Mouse (Mus musculus) heart, embryonic 10.5 days (tissue): ENCODE measurements around the gene Tnp2. TPM values are rescaled to one million over a fixed set of nuclear protein-coding genes. Genes with fewer than 3 reads are reported as not detected.

Source experiments
- DNase-seq: peaks from one replicate; pipeline ENCODE4 v3.0.0-alpha.2; 2017; ENCODE audit warnings: low spot score
- H3K27ac ChIP-seq: fragments of 300-500 bp; sonication (generic); 2 replicates; pipeline ENCODE4 v1.5.1; 2016; ENCODE audit warnings: mild to moderate bottlenecking
- H3K27me3 ChIP-seq: fragments of 300-500 bp; sonication (generic); 2 replicates; pipeline ENCODE4 v1.6.1; 2016; ENCODE audit warnings: mild to moderate bottlenecking; ENCODE audit not compliant: poor library complexity, insufficient read depth, severe bottlenecking
- H3K36me3 ChIP-seq: fragments of 300-500 bp; sonication (generic); 2 replicates; pipeline ENCODE4 v1.6.1; 2016; ENCODE audit warnings: mild to moderate bottlenecking, moderate library complexity
- H3K4me1 ChIP-seq: fragments of 300-500 bp; sonication (generic); 2 replicates; pipeline ENCODE4 v1.6.1; 2016; ENCODE audit warnings: mild to moderate bottlenecking
- H3K4me3 ChIP-seq: fragments of 300-500 bp; sonication (generic); 2 replicates; pipeline ENCODE4 v1.5.1; 2016; ENCODE audit warnings: mild to moderate bottlenecking, moderate library complexity
- H3K9me3 ChIP-seq: fragments of 300-500 bp; sonication (generic); 2 replicates; pipeline ENCODE4 v1.6.1; 2016; ENCODE audit warnings: mild to moderate bottlenecking, moderate library complexity
- WGBS: fragments of 180-500 bp; shearing (Covaris S2); methylation state at CpG from one replicate; pipeline ENCODE4 v1.1.7; 2016; 5-methylcytosine and 5-hydroxymethylcytosine counted together
- polyA plus RNA-seq: library from polyadenylated mRNA; unstranded; fragments of >200 nt; fragmentation: Nextera tagmentation; extraction: Ambion mirVana; gene quantifications from 2 replicates; pipeline ENCODE4 v1.2.1, GENCODE M21; 2016

Tnp2 gene
- not detected in 2 replicates for polyA plus RNA-seq

GRCm38 (mm10) chr16:10788271-10788670 is at the start of gene Tnp2:
TSS of gene Tnp2 (minus strand) at chr16:10788660.
- H3K4me3 ChIP-seq = no peak within 1 kb of the TSS
- no peaks in the 10 kb centered on the region for H3K9me3 ChIP-seq
- H3K36me3 ChIP-seq = no peaks in the 10 kb centered on the region
- 44% methylated on average over 16 of the region's 16 CpGs for WGBS
- DNase-seq = no peak
- peak within 1 kb of the TSS; percentile 24; the same call in 1 of the 2 replicates for H3K27ac ChIP-seq
- H3K27me3 ChIP-seq = peaks cover 40% of the 10 kb centered on the region
- H3K4me1 ChIP-seq = peaks cover 45% of the 10 kb centered on the region

- no peak overlapping the region for H3K4me3 ChIP-seq
- H3K9me3 ChIP-seq = no peaks in the 10 kb centered on the region
- no peaks in the 10 kb centered on the region for H3K27me3 ChIP-seq
- H3K4me1 ChIP-seq = peaks cover 53% of the 10 kb centered on the region
- WGBS = 75% methylated on average over 1 of the region's 1 CpGs
- DNase-seq = no peak
- peak overlapping the region; percentile 75 for H3K27ac ChIP-seq
- 0 out of 2 replicates have a peak, but pooled peaks cover 2% of the 10 kb centered on the region for H3K36me3 ChIP-seq
Measured at GRCm38 (mm10) chr16:10837903-10838302, 49.4 kb upstream of the Tnp2 start.

- Histone ChIP-seq H3K9me3 (no peaks in the 10 kb centered on the region), H3K27me3 (no peaks in the 10 kb centered on the region), H3K4me1 (peaks cover 48% of the 10 kb centered on the region), H3K4me3 (no peak overlapping the region), H3K36me3 (0 out of 2 replicates have a peak, but pooled peaks cover 2% of the 10 kb centered on the region), H3K27ac (no peak overlapping the region)
- WGBS = 82% methylated on average over 3 of the region's 3 CpGs
- DNase-seq = no peak
Measured at GRCm38 (mm10) chr16:10837250-10837649, 48.8 kb upstream of the Tnp2 start.

GRCm38 (mm10) chr16:10836388-10836787 is 47.9 kb upstream of the Tnp2 start:
- Histone ChIP-seq H3K4me3 (no peak overlapping the region), H3K27me3 (no peaks in the 10 kb centered on the region), H3K36me3 (0 out of 2 replicates have a peak, but pooled peaks cover 2% of the 10 kb centered on the region), H3K9me3 (no peaks in the 10 kb centered on the region), H3K27ac (no peak overlapping the region), H3K4me1 (peaks cover 46% of the 10 kb centered on the region)
- 95% methylated on average over 3 of the region's 3 CpGs for WGBS
- DNase-seq = no peak

GRCm38 (mm10) chr16:10834911-10835587 is 46.6 kb upstream of the Tnp2 start, which contains the start of gene Rmi2:
TSS of gene Rmi2 (plus strand) at chr16:10835059.
- peaks cover 46% of the 10 kb centered on the region for H3K4me1 ChIP-seq

GRCm38 (mm10) chr16:10834542-10834910 is 46.1 kb upstream of the Tnp2 start:
- WGBS = 12% methylated on average over 12 of the region's 12 CpGs
- H3K9me3 ChIP-seq = no peaks in the 10 kb centered on the region
- DNase-seq = no peak
- peak overlapping the region; percentile 98 for H3K27ac ChIP-seq
- H3K4me1 ChIP-seq = peaks cover 41% of the 10 kb centered on the region
- H3K27me3 ChIP-seq = no peaks in the 10 kb centered on the region
- H3K36me3 ChIP-seq = 0 out of 2 replicates have a peak, but pooled peaks cover 2% of the 10 kb centered on the region
- peak overlapping the region; percentile 89 for H3K4me3 ChIP-seq

More at GRCm38 (mm10) chr16:10834911-10835587, 46.6 kb upstream of the Tnp2 start, which contains the start of gene Rmi2:
- Histone ChIP-seq H3K27ac (peak within 1 kb of the TSS; percentile 98), H3K36me3 (0 out of 2 replicates have a peak, but pooled peaks cover 2% of the 10 kb centered on the region), H3K9me3 (no peaks in the 10 kb centered on the region), H3K4me3 (peak within 1 kb of the TSS; percentile 89), H3K27me3 (no peaks in the 10 kb centered on the region)
- WGBS = under 1% methylated on average over 54 of the region's 69 CpGs
- DNase-seq = peak; percentile 92

- no peaks in the 10 kb centered on the region for H3K27me3 ChIP-seq
- H3K36me3 ChIP-seq = no peaks in the 10 kb centered on the region
- 0 out of 2 replicates have a peak, but pooled peaks cover 5% of the 10 kb centered on the region for H3K4me1 ChIP-seq
- 68% methylated on average over 4 of the region's 4 CpGs for WGBS
- H3K9me3 ChIP-seq = no peaks in the 10 kb centered on the region
- no peak overlapping the region for H3K27ac ChIP-seq
- no peak for DNase-seq
- no peak overlapping the region for H3K4me3 ChIP-seq
Measured at GRCm38 (mm10) chr16:10828461-10828805, 40.0 kb upstream of the Tnp2 start.

- no peaks in the 10 kb centered on the region for H3K9me3 ChIP-seq
- no peaks in the 10 kb centered on the region for H3K27me3 ChIP-seq
- H3K27ac ChIP-seq = no peak overlapping the region
- no peak overlapping the region for H3K4me3 ChIP-seq
- H3K36me3 ChIP-seq = no peaks in the 10 kb centered on the region
- 76% methylated on average over 7 of the region's 7 CpGs for WGBS
- H3K4me1 ChIP-seq = 0 out of 2 replicates have a peak, but pooled peaks cover 5% of the 10 kb centered on the region
- DNase-seq = no peak
Measured at GRCm38 (mm10) chr16:10827766-10828460, 39.5 kb upstream of the Tnp2 start.

- Histone ChIP-seq H3K4me3 (no peak overlapping the region), H3K27me3 (no peaks in the 10 kb centered on the region), H3K9me3 (no peaks in the 10 kb centered on the region), H3K27ac (no peak overlapping the region), H3K36me3 (no peaks in the 10 kb centered on the region), H3K4me1 (0 out of 2 replicates have a peak, but pooled peaks cover 5% of the 10 kb centered on the region)
- 86% methylated on average over 9 of the region's 9 CpGs for WGBS
- no peak for DNase-seq
Measured at GRCm38 (mm10) chr16:10827269-10827668, 38.8 kb upstream of the Tnp2 start.

GRCm38 (mm10) chr16:10825840-10826239 is 37.4 kb upstream of the Tnp2 start:
- Histone ChIP-seq H3K36me3 (no peaks in the 10 kb centered on the region), H3K9me3 (no peaks in the 10 kb centered on the region), H3K27ac (no peak overlapping the region), H3K4me1 (0 out of 2 replicates have a peak, but pooled peaks cover 5% of the 10 kb centered on the region), H3K27me3 (no peaks in the 10 kb centered on the region), H3K4me3 (no peak overlapping the region)
- 85% methylated on average over 4 of the region's 4 CpGs for WGBS
- DNase-seq = no peak

GRCm38 (mm10) chr16:10824536-10824935 is 36.1 kb upstream of the Tnp2 start:
- Histone ChIP-seq H3K27me3 (no peaks in the 10 kb centered on the region), H3K4me1 (peaks cover 14% of the 10 kb centered on the region; the same call in 1 of the 2 replicates), H3K4me3 (no peak overlapping the region), H3K36me3 (no peaks in the 10 kb centered on the region), H3K9me3 (no peaks in the 10 kb centered on the region), H3K27ac (no peak overlapping the region)
- WGBS = 82% methylated on average over 1 of the region's 1 CpGs
- DNase-seq = no peak

- Histone ChIP-seq H3K4me3 (no peak overlapping the region), H3K4me1 (peaks cover 19% of the 10 kb centered on the region), H3K27ac (0 out of 2 replicates have a peak overlapping the region, but pooled peaks have one; percentile 56), H3K9me3 (no peaks in the 10 kb centered on the region), H3K36me3 (no peaks in the 10 kb centered on the region), H3K27me3 (no peaks in the 10 kb centered on the region)
- WGBS = 54% methylated on average over 4 of the region's 4 CpGs
- DNase-seq = no peak
Measured at GRCm38 (mm10) chr16:10821387-10821786, 32.9 kb upstream of the Tnp2 start.

GRCm38 (mm10) chr16:10819966-10820365 is 31.5 kb upstream of the Tnp2 start:
- H3K9me3 ChIP-seq = no peaks in the 10 kb centered on the region
- no peaks in the 10 kb centered on the region for H3K27me3 ChIP-seq
- H3K27ac ChIP-seq = no peak overlapping the region
- no peaks in the 10 kb centered on the region for H3K36me3 ChIP-seq
- H3K4me1 ChIP-seq = peaks cover 16% of the 10 kb centered on the region
- H3K4me3 ChIP-seq = no peak overlapping the region
- DNase-seq = no peak
- WGBS = 43% methylated on average over 3 of the region's 3 CpGs
